Mouse (Mus musculus): ENCODE measurements around the gene Gtpbp2. TPM values are rescaled to one million over a fixed set of nuclear protein-coding genes. Genes with fewer than 3 reads are reported as not detected.

The Gtpbp2 gene
- total RNA-seq, 1 experiment from 2014 or later: 112 TPM

GRCm38 (mm10) chr17:46152847-46153782, 7.7 kb upstream of the Gtpbp2 start, which contains the start of gene Mad2l1bp:
Gene Mad2l1bp, minus strand, starts transcription at chr17:46153553.
- DNase-seq: peak; percentile 83

GRCm38 (mm10) chr17:46154336-46154735, 6.5 kb upstream of the Gtpbp2 start:
- DNase-seq: no peak

- DNase-seq: no peak
Measured at GRCm38 (mm10) chr17:46156680-46157079, 4.2 kb upstream of the Gtpbp2 start.

- DNase-seq: no peak
Measured at GRCm38 (mm10) chr17:46157131-46157530, 3.7 kb upstream of the Gtpbp2 start.

DNA sequence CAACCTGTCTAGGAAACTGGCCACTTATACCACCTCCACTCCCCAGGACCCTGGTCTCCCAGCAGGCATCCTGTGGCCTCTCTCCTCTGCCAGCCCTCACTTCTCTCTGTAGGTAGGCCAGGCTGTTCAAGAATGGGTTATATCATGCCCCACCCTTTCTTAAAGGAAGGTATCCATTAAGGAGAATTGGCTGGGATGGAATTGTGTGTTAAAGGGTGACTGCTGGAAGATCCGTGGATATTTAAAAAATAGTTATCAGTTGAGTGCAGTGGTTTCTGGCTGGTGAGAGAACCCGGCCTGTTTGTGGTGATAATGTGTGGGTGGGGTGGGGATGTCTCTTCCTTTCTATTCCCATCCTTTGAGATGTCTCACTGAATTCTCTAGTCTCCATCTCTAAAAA, 1.6 kb upstream of the Gtpbp2 start:
- no peak for DNase-seq

DNA sequence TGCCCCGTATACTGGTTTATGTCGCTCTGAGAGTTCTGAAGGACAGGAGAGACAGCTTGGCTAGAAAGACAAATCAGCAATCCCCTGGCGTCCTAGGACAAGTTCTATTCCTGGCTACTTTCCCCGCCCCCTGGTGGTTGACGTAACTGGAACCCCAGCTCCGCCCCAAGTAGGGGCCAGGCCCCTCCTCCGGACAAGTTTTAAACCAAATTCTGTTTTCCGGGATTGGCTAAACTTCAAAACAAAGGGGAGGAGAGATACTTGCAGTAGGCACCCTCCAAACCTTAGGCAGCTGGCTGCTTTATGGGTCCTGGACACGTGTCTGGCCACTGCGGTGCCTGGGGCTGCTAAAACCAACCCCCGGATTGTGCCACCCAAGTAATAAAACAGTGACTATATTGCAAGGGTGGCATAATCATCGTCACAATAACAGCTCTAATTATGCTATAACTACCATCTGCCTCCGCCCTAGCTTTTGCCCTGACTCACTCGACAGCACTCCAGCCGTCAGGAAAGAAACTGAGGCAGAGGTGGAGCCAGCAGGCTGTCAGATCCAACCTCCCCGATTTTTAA, 656 bp upstream of the Gtpbp2 start:
- peak; percentile 91 for DNase-seq

DNA sequence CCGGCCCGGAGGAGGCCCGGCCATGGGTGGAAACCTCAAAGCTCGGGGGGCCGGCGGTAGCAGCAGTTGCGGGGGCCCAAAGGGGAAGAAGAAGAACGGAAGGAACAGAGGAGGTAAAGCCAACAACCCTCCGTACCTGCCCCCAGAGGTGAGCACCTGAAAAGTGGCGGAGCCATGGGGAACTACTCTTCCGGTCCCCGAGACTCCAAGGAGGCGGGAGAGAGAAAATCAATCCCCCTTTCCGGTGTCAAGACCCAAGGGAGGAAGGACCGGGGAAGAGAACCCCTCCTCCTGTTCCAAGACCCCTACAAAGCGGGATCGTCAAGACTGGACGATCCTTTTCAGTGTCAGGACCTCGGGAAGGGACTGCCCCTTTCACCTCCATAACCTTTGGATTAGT, 347 bp downstream of the Gtpbp2 start:
- peak; percentile 25 for DNase-seq

DNA sequence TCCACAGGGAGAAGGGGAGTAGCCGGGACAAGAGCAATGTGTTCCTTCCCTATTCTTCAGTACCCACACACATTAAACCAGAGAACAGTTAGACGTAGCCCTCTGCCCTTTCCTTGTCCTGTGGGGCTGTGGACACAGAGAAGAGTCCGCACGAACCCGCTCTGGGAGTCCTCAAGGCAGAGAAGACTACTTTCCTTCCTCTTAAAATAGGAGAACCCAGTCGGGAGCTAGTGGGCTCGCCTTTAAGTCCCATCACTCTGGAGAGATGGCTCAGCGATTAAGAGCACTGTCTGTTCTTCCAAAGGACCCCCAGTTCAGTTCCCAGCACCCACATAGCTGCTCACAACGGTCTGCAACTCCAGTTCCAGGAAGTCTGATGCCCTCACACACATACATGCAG, 878 bp downstream of the Gtpbp2 start:
- DNase-seq: no peak

- DNase-seq: no peak
Measured at GRCm38 (mm10) chr17:46162551-46162950, 1.7 kb downstream of the Gtpbp2 start.

GRCm38 (mm10) chr17:46162951-46163421, 2.2 kb downstream of the Gtpbp2 start:
- no peak for DNase-seq

- no peak for DNase-seq
Measured at GRCm38 (mm10) chr17:46164301-46164700, 3.5 kb downstream of the Gtpbp2 start.

- no peak for DNase-seq
Measured at GRCm38 (mm10) chr17:46164791-46165190, 4.0 kb downstream of the Gtpbp2 start.

DNA sequence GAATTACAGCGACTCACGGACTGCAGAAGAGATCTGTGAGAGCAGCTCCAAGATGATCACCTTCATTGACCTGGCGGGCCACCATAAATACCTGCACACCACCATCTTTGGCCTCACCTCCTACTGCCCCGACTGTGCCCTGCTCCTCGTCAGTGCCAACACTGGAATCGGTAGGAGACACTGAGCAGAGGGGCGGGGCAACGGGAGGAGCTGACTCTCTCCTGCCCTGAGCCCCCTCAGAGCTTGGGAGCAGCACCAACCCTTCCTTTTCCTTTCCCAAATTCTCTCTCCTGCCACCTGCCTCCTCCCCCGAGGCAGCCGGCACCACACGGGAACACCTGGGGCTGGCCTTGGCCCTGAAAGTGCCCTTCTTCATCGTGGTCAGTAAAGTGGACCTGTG, 4.6 kb downstream of the Gtpbp2 start:
- no peak for DNase-seq

GRCm38 (mm10) chr17:46166270-46166669, 5.4 kb downstream of the Gtpbp2 start:
- no peak for DNase-seq

DNA sequence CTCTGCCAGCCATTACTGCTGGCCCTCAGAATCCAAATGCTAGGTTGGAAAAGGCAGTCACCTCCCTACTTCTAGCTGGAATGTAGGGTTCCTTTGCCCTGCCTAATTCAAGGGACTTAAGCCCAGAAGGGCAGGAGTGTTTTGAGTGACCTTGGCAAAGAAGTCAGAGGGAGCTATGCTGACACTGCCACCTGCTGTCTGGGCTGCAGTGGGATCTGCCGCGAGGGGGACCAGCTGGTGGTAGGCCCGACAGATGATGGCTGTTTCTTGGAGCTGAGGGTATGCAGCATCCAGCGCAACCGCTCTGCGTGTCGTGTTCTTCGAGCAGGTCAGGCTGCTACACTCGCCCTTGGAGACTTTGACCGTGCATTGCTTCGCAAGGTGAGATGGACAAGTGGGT, 6.2 kb downstream of the Gtpbp2 start:
- peak; percentile 55 for DNase-seq

GRCm38 (mm10) chr17:46168318-46168717, 7.5 kb downstream of the Gtpbp2 start:
- DNase-seq: no peak

DNA sequence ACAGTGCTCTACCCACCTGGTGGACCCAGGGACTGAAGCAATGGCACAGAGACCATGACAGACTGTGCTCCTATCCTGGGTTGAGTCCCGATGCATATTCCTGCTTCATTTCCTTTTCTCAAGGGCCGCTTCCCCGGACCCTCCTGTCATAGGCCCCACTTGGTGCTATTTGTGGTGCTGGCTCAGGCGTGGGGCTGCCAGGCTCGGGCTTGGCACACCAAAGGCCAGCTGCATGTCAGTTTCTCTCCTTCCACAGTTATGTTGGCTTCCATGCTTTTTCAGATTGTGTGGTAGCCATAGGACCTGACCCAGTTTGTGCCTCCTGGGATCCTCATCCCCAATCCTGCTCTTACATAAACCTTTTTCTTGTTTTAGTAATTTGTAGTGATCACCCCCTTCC, 7.9 kb downstream of the Gtpbp2 start:
- DNase-seq: no peak

GRCm38 (mm10) chr17:46170538-46170937, 9.7 kb downstream of the Gtpbp2 start:
- no peak for DNase-seq

DNA sequence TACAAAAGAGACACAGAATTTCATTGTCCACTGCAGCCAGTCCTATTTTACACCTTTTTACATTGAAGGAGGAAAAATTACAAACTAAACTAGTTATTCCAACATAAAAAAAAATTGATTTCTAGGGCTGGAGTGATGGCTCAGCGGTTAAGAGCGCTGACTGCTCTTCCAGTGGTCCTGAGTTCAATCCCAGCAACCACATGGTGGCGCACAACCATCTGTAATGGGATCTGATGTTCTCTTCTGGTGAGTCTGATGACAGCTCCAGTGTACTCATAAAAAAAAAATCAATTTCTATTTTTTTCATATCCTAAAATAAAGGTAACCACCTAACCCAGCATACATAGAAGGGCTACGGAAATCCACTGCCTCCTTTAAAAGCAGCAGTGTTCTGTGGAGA, 21.4 kb downstream of the Gtpbp2 start:
- peak; percentile 41 for DNase-seq

DNA sequence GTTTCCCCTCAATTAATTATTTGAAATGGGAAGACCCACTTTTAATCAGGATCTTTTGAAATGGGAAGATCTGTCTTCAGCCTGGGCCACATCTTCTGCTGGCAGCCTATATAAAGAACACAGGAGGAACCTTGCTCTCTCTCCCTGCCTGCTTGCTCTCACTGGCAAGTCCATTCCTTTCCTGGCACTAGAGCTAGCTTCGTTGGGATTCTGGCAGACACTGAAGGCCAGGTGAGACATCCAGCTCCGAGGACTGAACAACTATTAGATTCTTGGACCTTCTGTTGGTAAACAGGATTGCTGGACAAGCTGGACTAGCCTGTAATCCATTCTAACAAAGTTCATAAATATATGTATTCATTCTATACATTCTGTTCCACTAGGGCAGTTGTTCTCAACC, 28.0 kb downstream of the Gtpbp2 start:
- no peak for DNase-seq

- DNase-seq: peak; percentile 27
Measured at GRCm38 (mm10) chr17:46201151-46201550, 40.3 kb downstream of the Gtpbp2 start.

DNA sequence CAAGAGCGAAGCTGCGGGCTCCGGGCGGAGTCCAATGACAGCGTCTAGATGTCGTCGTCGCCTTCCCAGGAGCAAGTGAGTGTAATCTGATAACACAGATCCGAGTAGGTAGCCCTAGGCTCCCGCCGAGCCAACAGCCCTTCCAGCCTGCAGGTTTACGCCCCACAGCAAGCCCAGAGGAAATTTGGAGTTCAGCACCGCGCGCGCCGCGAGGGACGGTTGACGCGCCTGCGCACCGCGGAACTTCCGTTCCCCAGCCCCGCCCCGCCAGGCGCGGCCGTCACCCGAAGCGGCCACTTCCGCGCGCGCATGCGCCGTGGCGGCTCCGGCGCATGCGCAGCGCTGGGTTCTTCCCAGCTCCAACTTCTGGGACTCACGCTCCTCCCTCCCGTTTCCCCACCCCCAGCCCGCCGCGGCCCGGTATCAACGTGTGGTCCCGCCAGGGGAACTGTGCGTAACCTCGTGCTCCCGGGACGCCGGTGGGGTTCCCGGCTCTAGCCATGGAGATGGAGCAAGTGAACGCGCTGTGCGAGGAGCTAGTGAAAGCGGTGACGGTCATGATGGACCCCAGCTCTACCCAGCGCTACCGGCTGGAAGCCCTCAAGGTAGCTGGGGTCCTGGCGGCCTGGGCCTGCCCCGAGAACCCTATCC, 41.7 kb downstream of the Gtpbp2 start, which contains the start of the genes Polh and Xpo5:
Gene Polh, minus strand, starts transcription at position 225 of the 651 bp plus-strand sequence.
Gene Xpo5, plus strand, starts transcription at position 362 of the 651 bp plus-strand sequence.
- DNase-seq: peak; percentile 93

DNA sequence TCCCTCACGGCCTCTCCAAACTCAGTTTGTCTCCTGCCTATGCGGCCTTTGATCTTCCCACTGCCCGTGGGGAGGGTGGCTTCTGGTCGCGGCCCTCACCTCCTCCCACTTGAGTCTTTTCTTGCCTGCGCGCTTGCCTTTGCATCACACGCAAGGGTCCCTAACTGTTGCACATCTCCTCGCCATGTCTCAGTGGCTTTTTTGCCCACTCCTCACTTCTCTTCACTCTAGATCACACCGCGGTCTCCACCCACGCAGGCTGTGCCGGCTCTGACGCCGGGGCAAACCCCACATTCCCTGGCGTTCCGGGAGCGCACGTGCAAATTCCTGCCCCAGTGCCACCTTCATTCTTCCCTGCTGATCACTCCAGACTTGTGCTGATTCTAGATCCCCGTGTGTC, 42.2 kb downstream of the Gtpbp2 start:
- peak; percentile 24 for DNase-seq

Data from adrenal gland, postnatal 25 days (tissue).